Mouse (Mus musculus): ENCODE data around the gene Foxd1. TPM values are rescaled to one million over a fixed set of nuclear protein-coding genes. Genes with fewer than 3 reads are reported as not detected.

Foxd1 gene
- total and polyA plus RNA-seq, 3 experiments: not detected

DNA sequence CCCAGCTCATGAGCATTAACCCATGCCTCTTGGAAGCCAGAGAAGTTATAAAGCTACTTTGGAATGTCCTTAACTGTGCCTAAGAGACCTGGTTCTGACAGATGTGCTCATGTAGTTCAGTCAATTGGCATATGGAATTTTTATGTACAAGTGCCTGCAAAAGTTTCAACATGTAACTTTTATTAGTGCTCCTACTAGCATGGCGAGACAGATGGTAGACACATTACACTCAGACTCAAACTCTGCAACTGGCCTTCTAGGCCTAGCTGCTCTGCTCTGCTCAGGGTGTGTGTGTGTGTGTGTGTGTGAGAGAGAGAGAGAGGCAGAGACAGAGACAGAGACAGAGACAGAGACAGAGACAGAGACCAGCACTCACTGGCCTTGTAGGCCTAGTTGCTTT is 17.8 kb upstream of the Foxd1 start:
- dilution Hi-C loops (cut with MboI; ENCODE audit: extremely low pct_ligation_motif_present, extremely low pct_unique_long_range_greater_than_20kb, low sequenced_read_pairs): no loop called here
- no peak overlapping the region for H3K9ac ChIP-seq (ENCODE audit: insufficient read depth, low read depth)
- TF ChIP-seq MEF2A (IDR thresholded peaks at IDR 0.05; ENCODE audit: borderline replicate concordance, low read depth, low read length) (no peak), ZKSCAN1 (IDR thresholded peaks at IDR 0.05; ENCODE audit: borderline replicate concordance, low read depth, low read length) (no peak), TCF12 (IDR thresholded peaks at IDR 0.05; ENCODE audit: low read depth, low read length) (no peak), NELFE (IDR thresholded peaks at IDR 0.05; ENCODE audit: low read depth, low read length) (no peak), RAD21 (IDR thresholded peaks at IDR 0.05; ENCODE audit: low read depth, low read length) (no peak), USF2 (conservative IDR thresholded peaks at IDR 0.05; ENCODE audit: low read depth, low read length) (no peak), CHD1 (IDR thresholded peaks at IDR 0.05; ENCODE audit: low read depth, low read length) (no peak), KAT2A (IDR thresholded peaks at IDR 0.05; ENCODE audit: insufficient replicate concordance, low read length) (no peak), MAX (IDR thresholded peaks at IDR 0.05; ENCODE audit: low read length) (no peak), EP300 (IDR thresholded peaks at IDR 0.05; ENCODE audit: low read length) (no peak), POLR2A (IDR thresholded peaks at IDR 0.05; ENCODE audit: low read depth, low read length) (no peak), ELF1 (IDR thresholded peaks at IDR 0.05; ENCODE audit: low read depth, low read length) (no peak), JUN (IDR thresholded peaks at IDR 0.05; ENCODE audit: insufficient read depth, low read depth, low read length) (no peak), ZMIZ1 (IDR thresholded peaks at IDR 0.05; ENCODE audit: low read depth, low read length) (no peak), POLR2AphosphoS2 (IDR thresholded peaks at IDR 0.05; ENCODE audit: low read depth, low read length) (no peak), IRF4 (IDR thresholded peaks at IDR 0.05; ENCODE audit: low read depth, low read length) (no peak), CHD2 (IDR thresholded peaks at IDR 0.05; ENCODE audit: low read length) (no peak)

GRCm38 (mm10) chr13:98340506-98340905 is 13.5 kb upstream of the Foxd1 start:
- in situ Hi-C loops (cut with MboI; ENCODE audit: low pct_ligation_motif_present, low pct_unique_long_range_greater_than_20kb, low sequenced_read_pairs): no loop called here
- TF ChIP-seq SIN3A (IDR thresholded peaks at IDR 0.05; ENCODE audit: low read length): no peak
- TF ChIP-seq GABPA (IDR thresholded peaks at IDR 0.05; ENCODE audit: insufficient replicate concordance, low read depth, low read length): no peak
- H3K27me3 ChIP-seq (replicated peaks): no peaks in the 10 kb centered on the region
- no peak overlapping the region for H3K4me2 ChIP-seq (ENCODE audit: insufficient read depth, low read depth, poor library complexity, severe bottlenecking)
- no peaks in the 10 kb centered on the region for H3K36me3 ChIP-seq (replicated peaks in 1 of 2; ENCODE audit: control insufficient read depth in 1 of 2, insufficient read depth in 1 of 2, low read length in 1 of 2)
- H3K4me1 ChIP-seq (ENCODE audit: control insufficient read depth in 1 of 2, insufficient read depth in 2 of 2): peaks cover 0 to 4% of the 10 kb centered on the region in 2 experiments; a peak in 1 of 4 replicates
- H3K79me2 ChIP-seq (replicated peaks; ENCODE audit: control insufficient read depth, extremely low read depth, insufficient read depth, poor library complexity, severe bottlenecking): no peaks in the 10 kb centered on the region
- H3K9ac ChIP-seq (ENCODE audit: insufficient read depth, low read depth): no peak overlapping the region
- dilution Hi-C loops (cut with MboI; ENCODE audit: extremely low pct_ligation_motif_present, extremely low pct_unique_long_range_greater_than_20kb, low sequenced_read_pairs): no loop called here
- no peak overlapping the region for H3K4me3 ChIP-seq (replicated peaks in 1 of 3; ENCODE audit: low read depth in 2 of 3, low read length in 2 of 3, poor library complexity in 1 of 3)
- H3K9me3 ChIP-seq (replicated peaks; ENCODE audit: low read length): no peaks in the 10 kb centered on the region
- no peak for DNase-seq (ENCODE audit: extremely low read depth)
- no peak overlapping the region for H3K27ac ChIP-seq (ENCODE audit: insufficient read depth, low read depth)

More for the DNA sequence above, 17.8 kb upstream of the Foxd1 start:
- no peak for DNase-seq (ENCODE audit: extremely low read depth)
- no peaks in the 10 kb centered on the region for H3K79me2 ChIP-seq (replicated peaks; ENCODE audit: control insufficient read depth, extremely low read depth, insufficient read depth, poor library complexity, severe bottlenecking)
- no peak overlapping the region for H3K4me2 ChIP-seq (ENCODE audit: insufficient read depth, low read depth, poor library complexity, severe bottlenecking)
- no peaks in the 10 kb centered on the region for H3K36me3 ChIP-seq (replicated peaks in 1 of 2; ENCODE audit: control insufficient read depth in 1 of 2, insufficient read depth in 1 of 2, low read length in 1 of 2)
- in situ Hi-C loops (cut with MboI; ENCODE audit: low pct_ligation_motif_present, low pct_unique_long_range_greater_than_20kb, low sequenced_read_pairs): no loop called here
- no peaks in the 10 kb centered on the region for H3K27me3 ChIP-seq (replicated peaks)
- no peak overlapping the region for H3K27ac ChIP-seq (ENCODE audit: insufficient read depth, low read depth)
- no peaks in the 10 kb centered on the region for H3K9me3 ChIP-seq (replicated peaks; ENCODE audit: low read length)
- H3K4me1 ChIP-seq (ENCODE audit: control insufficient read depth in 1 of 2, insufficient read depth in 2 of 2): no peaks in the 10 kb centered on the region
- no peak overlapping the region for H3K4me3 ChIP-seq (replicated peaks in 1 of 3; ENCODE audit: low read depth in 2 of 3, low read length in 2 of 3, poor library complexity in 1 of 3)
